Mouse (Mus musculus) Patski (cell line): ENCODE measurements around the gene Tex10. TPM values are rescaled to one million over a fixed set of nuclear protein-coding genes. Genes with fewer than 3 reads are reported as not detected.
A peak's percentile ranks its signal among the peaks of the same experiment; 100 is the strongest.

ENCODE experiments used
- ATAC-seq: fragments of 100-300 bp; one replicate; pipeline ENCODE4 v1.8.0; 2021
- CTCF ChIA-PET: fragments of 350-600 bp; sonication (Branson Sonifier 250); formaldehyde crosslinking; loops from one replicate; lab custom pipeline; 2022; ENCODE audit warnings: inconsistent platforms; lab: Charles Lee
- POLR2A ChIA-PET: fragments of 350-600 bp; sonication (Branson Sonifier 250); formaldehyde crosslinking; loops from one replicate; lab custom pipeline; 2022; ENCODE audit warnings: antibody characterized with exemption, inconsistent platforms; lab: Charles Lee
- DNase-seq: peaks from one replicate; pipeline ENCODE4 v3.0.0-alpha.2; 2011; ENCODE audit warnings: low read depth, low spot score
- H3K27me3 ChIP-seq: fragments of 371-371 bp; one replicate; pipeline ENCODE4 v1.5.1; 2021
- CTCF ChIP-seq: fragments of 100-300 bp; IDR thresholded peaks from one replicate; pipeline ENCODE4 v1.5.1; 2021
- in situ Hi-C: fragments of 300-500 bp; cut with MboI; formaldehyde crosslinking; loops from 3 replicates; pipeline ENCODE4 v1.11.1; 2018; ENCODE audit warnings: low pct_unique_long_range_greater_than_20kb, mixed read lengths
- polyA plus RNA-seq: library from polyadenylated mRNA; unstranded; gene quantifications from one replicate; pipeline ENCODE4 v1.2.3, GENCODE M21; 2021

Gene Tex10
- polyA plus RNA-seq, 1 experiment from 2014 or later: 21.6 TPM

DNA sequence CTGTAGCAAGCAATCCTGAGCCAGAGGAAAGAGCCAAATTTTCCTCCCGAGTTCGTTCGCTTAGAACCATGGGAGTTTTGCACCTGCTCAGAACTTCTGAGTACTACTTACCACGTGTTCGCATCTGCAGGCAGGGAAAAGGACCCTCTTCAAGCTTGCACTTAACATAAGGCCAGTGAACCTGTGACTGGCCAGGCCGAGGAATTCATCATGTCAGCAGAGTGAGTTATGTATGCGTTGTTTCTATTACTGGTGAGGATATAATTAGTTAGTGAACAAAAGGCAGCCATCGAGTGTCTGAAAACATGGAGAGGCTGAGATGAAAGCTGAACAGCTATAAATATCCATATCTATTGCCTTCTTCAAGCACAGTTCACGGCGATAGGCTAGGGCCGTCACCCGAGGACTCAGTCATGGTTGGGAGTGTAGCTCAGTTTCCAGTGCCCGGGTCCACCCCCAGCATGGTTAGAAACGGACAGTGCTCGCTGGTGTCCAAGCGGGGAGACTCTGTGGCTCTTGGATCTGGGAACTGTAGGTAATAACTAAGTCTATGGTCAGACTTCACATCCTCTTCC lies 70.1 kb downstream of the Tex10 start:
- ChIA-PET POLR2A (interaction anchor here (0.6 kb wide), 1 partner anchor 902 kb away, joined by 3 read pairs; no protein-coding TSS in a partner anchor), CTCF (no interaction called here)
- in situ Hi-C loops: no loop called here
- no peak for TF ChIP-seq CTCF
- no peak for ATAC-seq
- no peak for DNase-seq
- H3K27me3 ChIP-seq: no peaks in the 10 kb centered on the region

DNA sequence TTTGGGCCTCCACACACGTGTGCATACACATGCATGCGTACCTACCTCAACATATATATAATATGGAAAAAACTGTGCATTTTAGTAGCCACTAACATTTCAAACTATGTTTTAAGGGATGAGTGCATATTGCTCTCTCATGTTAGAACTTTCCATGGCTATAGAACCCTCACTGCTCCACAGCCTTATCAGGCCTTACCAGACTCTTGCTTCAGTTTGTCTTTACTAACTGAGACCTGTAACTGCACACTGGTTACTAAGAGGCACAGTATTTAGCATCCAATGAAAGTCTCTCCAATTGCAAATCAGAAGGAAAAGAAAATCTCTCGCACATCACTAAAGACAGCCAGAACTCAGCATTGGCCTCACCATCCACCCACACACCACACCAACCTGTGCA lies 76.3 kb downstream of the Tex10 start:
- H3K27me3 ChIP-seq: no peaks in the 10 kb centered on the region
- TF ChIP-seq CTCF: no peak
- CTCF ChIA-PET: no interaction called here
- POLR2A ChIA-PET: interaction anchor here (0.6 kb wide), 1 partner anchor 958 kb away, joined by 4 read pairs; no protein-coding TSS in a partner anchor
- in situ Hi-C loops: loop anchor here (25.0 kb wide), 1 partner anchor 960 kb away; no protein-coding TSS in a partner anchor
- DNase-seq: no peak
- ATAC-seq: no peak

DNA sequence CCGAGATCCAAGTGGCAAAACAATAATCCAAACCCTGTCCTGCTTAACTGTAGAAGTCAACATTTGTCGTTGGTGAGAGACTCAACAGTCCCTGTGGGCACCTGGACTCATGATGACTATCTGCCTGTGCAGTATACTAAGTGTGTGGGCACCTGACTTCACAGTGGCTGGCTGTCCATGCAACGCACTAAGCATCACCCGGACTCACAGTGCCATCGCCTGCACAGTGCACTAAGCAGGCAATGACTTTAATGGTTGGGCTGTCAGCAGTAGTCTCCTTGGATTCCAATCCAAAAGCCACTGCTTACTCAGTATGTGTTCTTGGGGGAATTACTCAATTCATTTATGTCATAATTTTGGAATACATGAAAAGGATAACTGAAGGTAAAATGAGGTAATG lies 90.8 kb downstream of the Tex10 start:
- CTCF ChIA-PET: interaction anchor here (2.4 to 2.5 kb wide), 2 partner anchors 155 to 166 kb away, joined by 9 to 15 read pairs; no protein-coding TSS in a partner anchor
- POLR2A ChIA-PET: no interaction called here
- in situ Hi-C loops: loop anchor here (10.0 to 25.0 kb wide), 3 partner anchors 158 to 945 kb away; no protein-coding TSS in a partner anchor
- TF ChIP-seq CTCF: no peak
- no peaks in the 10 kb centered on the region for H3K27me3 ChIP-seq
- DNase-seq (no peak), ATAC-seq (no peak)

DNA sequence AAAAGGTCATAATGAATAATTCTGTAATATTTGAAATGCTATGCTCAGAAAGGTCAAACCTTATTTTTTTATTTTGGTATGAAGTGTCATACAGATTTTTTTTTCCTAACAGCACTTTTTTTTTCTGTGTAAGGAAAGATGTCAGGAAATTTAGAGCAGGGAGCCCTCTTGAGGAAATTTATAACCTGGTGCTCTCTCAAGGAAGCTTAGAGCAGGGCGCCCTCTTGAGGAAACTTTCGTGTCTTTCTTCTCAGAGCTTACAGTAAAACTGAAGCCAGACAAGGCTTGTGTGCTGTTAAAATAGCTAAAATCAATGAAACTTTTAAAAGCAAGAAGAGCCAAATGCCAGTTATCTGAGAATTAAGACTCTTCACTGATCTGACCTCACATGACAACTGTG lies 92.3 kb downstream of the Tex10 start:
- in situ Hi-C loops: loop anchor here (10.0 to 25.0 kb wide), 3 partner anchors 156 to 944 kb away; no protein-coding TSS in a partner anchor

More for the DNA sequence above, 92.3 kb downstream of the Tex10 start:
- DNase-seq (no peak), ATAC-seq (no peak)
- no peaks in the 10 kb centered on the region for H3K27me3 ChIP-seq
- peak; percentile 83 for TF ChIP-seq CTCF
- POLR2A ChIA-PET: no interaction called here
- CTCF ChIA-PET: interaction anchor here (0.6 to 2.5 kb wide), 15 partner anchors 8 to 968 kb away, joined by 3 to 15 read pairs (median 4); no protein-coding TSS in a partner anchor

Other genes starting within 250 kb of the Tex10 start
- gene Erp44, start 193.9 kb downstream of the Tex10 start, polyA plus RNA-seq: 41.4 TPM
- gene Invs, start 193.7 kb downstream of the Tex10 start, polyA plus RNA-seq: 9.3 TPM
- gene Msantd3, start 66.5 kb upstream of the Tex10 start, polyA plus RNA-seq: 28.5 TPM
- 10.6 TPM for gene Tmeff1, start 111.7 kb upstream of the Tex10 start, polyA plus RNA-seq
- gene Cavin4, start 190.1 kb upstream of the Tex10 start, polyA plus RNA-seq: 0.06 TPM